Mouse (Mus musculus): ENCODE results near the gene Garnl3.

DNA sequence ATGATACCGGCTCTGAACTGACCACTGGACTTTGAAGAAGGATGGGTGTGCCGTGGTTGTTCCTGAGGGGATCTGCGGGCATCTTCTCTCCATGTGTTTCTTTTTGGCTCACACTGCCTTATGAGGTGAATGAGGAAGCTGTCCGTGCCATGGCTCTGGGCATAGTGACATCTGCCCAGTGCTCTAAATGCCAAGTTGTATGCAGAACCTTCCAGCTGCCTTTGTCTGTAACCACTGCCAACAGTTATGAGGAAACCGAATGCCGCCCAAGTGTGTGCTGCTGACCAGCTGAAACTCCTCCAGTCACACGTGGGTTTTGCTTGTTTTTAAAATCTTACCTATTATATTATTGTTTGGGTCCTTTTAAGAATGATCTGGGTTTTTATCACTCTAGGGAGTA lies 73.9 kb downstream of the Garnl3 start:
- TF ChIP-seq CTCF (IDR thresholded peaks at IDR 0.05; ENCODE audit: low read depth): no peak
- TF ChIP-seq EP300 (IDR thresholded peaks at IDR 0.05; ENCODE audit: low read depth): no peak
